In genomic region chr8:11312349-11313175, GRCm38 (mm10) we compare ENCODE assay signal across 8 mouse cellular contexts. TPM values are rescaled to one million over a fixed set of nuclear protein-coding genes. Genes with fewer than 3 reads are reported as not detected.
DNase-seq lines count a peak whose midpoint lies in the region; ATAC-seq and TF ChIP-seq lines count a peak whose summit lies in the region.

Gene Col4a2 (plus strand): TSS chr8:11312805.
Gene Col4a1 (minus strand): TSS chr8:11312826.

- DNase-seq in cerebellum, postnatal 25 days, result peak; percentile 16 to 35
- DNase-seq in cerebellum, adult 11 months, result no peak
- DNase-seq in heart, embryonic 10.5 days (ENCODE audit: low spot score), result peak; percentile 85

- no peaks in the 10 kb centered on the region for H3K27me3 ChIP-seq in heart, embryonic 10.5 days (ENCODE audit: insufficient read depth, poor library complexity, severe bottlenecking)
- no peaks in the 10 kb centered on the region for H3K27me3 ChIP-seq in kidney, embryonic 14.5 days (ENCODE audit: control insufficient read depth, insufficient read depth, low read length)
- 0 out of 2 replicates have a peak, but pooled peaks cover 6% of the 10 kb centered on the region for H3K27me3 ChIP-seq in limb, embryonic 13.5 days
- H3K27me3 ChIP-seq in midbrain, embryonic 16.5 days (ENCODE audit: control insufficient read depth, insufficient read depth, low read depth, low read length), result peaks cover 29% of the 10 kb centered on the region
- H3K27me3 ChIP-seq in testis, adult 2 months (ENCODE audit: control insufficient read depth, insufficient read depth, low read length), result no peaks in the 10 kb centered on the region

- peak; percentile 85 for TF ChIP-seq POLR2A in embryonic fibroblast, embryonic 13.5 days (IDR thresholded peaks at IDR 0.05; ENCODE audit: low read depth, low read length)
- TF ChIP-seq POLR2A in testis, adult 2 months (IDR thresholded peaks at IDR 0.05; ENCODE audit: control insufficient read depth, low read depth, low read length), result 0 out of 2 replicates have a peak, but pooled peaks have one; percentile 32

- H3K9me3 ChIP-seq in heart, embryonic 10.5 days, result no peaks in the 10 kb centered on the region
- H3K9me3 ChIP-seq in kidney, embryonic 14.5 days (ENCODE audit: control insufficient read depth, low read length), result no peaks in the 10 kb centered on the region
- no peaks in the 10 kb centered on the region for H3K9me3 ChIP-seq in limb, embryonic 13.5 days
- no peaks in the 10 kb centered on the region for H3K9me3 ChIP-seq in midbrain, embryonic 16.5 days (replicated peaks; ENCODE audit: control insufficient read depth, low read length, poor library complexity, severe bottlenecking)

- peak within 1 kb of the TSS; percentile 72 for H3K4me3 ChIP-seq in embryonic fibroblast, embryonic 13.5 days (ENCODE audit: insufficient read depth, low read length)
- H3K4me3 ChIP-seq in heart, embryonic 10.5 days, result peak within 1 kb of the TSS; percentile 88
- peak within 1 kb of the TSS; percentile 87 for H3K4me3 ChIP-seq in kidney, embryonic 14.5 days (ENCODE audit: low read length)
- H3K4me3 ChIP-seq in limb, embryonic 13.5 days, result peak within 1 kb of the TSS; percentile 77
- H3K4me3 ChIP-seq in midbrain, embryonic 16.5 days (ENCODE audit: low read depth, low read length), result peak within 1 kb of the TSS; percentile 67
- peak within 1 kb of the TSS; percentile 52 for H3K4me3 ChIP-seq in testis, adult 2 months (ENCODE audit: control insufficient read depth, low read depth, low read length)

- peaks cover 11% of the 10 kb centered on the region; the same call in 1 of the 2 replicates for H3K4me1 ChIP-seq in embryonic fibroblast, embryonic 13.5 days (ENCODE audit: control insufficient read depth, insufficient read depth, low read length)
- peaks cover 86% of the 10 kb centered on the region for H3K4me1 ChIP-seq in heart, embryonic 10.5 days
- H3K4me1 ChIP-seq in kidney, embryonic 14.5 days (ENCODE audit: control insufficient read depth, insufficient read depth, low read length), result peaks cover 44% of the 10 kb centered on the region
- peaks cover 44% of the 10 kb centered on the region for H3K4me1 ChIP-seq in limb, embryonic 13.5 days
- peaks cover 12% of the 10 kb centered on the region; the same call in 1 of the 2 replicates for H3K4me1 ChIP-seq in midbrain, embryonic 16.5 days (ENCODE audit: control insufficient read depth, insufficient read depth, low read length)
- peaks cover 13% of the 10 kb centered on the region for H3K4me1 ChIP-seq in testis, adult 2 months (ENCODE audit: control insufficient read depth, insufficient read depth, low read length)

- H3K27ac ChIP-seq in embryonic fibroblast, embryonic 13.5 days (ENCODE audit: insufficient read depth, low read length), result peak within 1 kb of the TSS; percentile 44
- H3K27ac ChIP-seq in heart, embryonic 10.5 days, result peak within 1 kb of the TSS; percentile 98
- H3K27ac ChIP-seq in kidney, embryonic 14.5 days (ENCODE audit: low read depth, low read length), result peak within 1 kb of the TSS; percentile 89
- H3K27ac ChIP-seq in limb, embryonic 13.5 days, result peak within 1 kb of the TSS; percentile 85
- H3K27ac ChIP-seq in midbrain, embryonic 16.5 days (ENCODE audit: low read length), result peak within 1 kb of the TSS; percentile 67
- H3K27ac ChIP-seq in testis, adult 2 months (ENCODE audit: control insufficient read depth, insufficient read depth, low read depth, low read length), result peak within 1 kb of the TSS; percentile 30

- under 1% methylated on average over 77 of the region's 87 CpGs for WGBS in heart, embryonic 10.5 days
- under 1% methylated on average over 67 of the region's 87 CpGs for WGBS in kidney, embryonic 14.5 days
- under 1% methylated on average over 72 of the region's 87 CpGs for WGBS in limb, embryonic 13.5 days
- under 1% methylated on average over 80 of the region's 87 CpGs for WGBS in midbrain, embryonic 16.5 days

- H3K9ac ChIP-seq in kidney, embryonic 14.5 days (ENCODE audit: low read depth, low read length), result peak within 1 kb of the TSS; percentile 95
- H3K9ac ChIP-seq in limb, embryonic 13.5 days, result peak within 1 kb of the TSS; percentile 92
- H3K9ac ChIP-seq in midbrain, embryonic 16.5 days (ENCODE audit: low read depth, low read length), result peak within 1 kb of the TSS; percentile 77

- no peak for TF ChIP-seq CTCF in embryonic fibroblast, embryonic 13.5 days (IDR thresholded peaks at IDR 0.05; ENCODE audit: borderline replicate concordance, insufficient read depth, low read length)
- no peak for TF ChIP-seq CTCF in testis, adult 2 months (IDR thresholded peaks at IDR 0.05; ENCODE audit: control insufficient read depth, insufficient read depth, insufficient replicate concordance, low read depth, low read length)

- peak; percentile 79 for ATAC-seq in kidney, embryonic 14.5 days (ENCODE audit: low FRiP score, low TSS enrichment)
- ATAC-seq in limb, embryonic 13.5 days (ENCODE audit: low FRiP score, low read depth), result peak; percentile 80
- ATAC-seq in midbrain, embryonic 16.5 days, result peak; percentile 55

- peaks cover 14% of the 10 kb centered on the region; the same call in 1 of the 2 replicates for H3K36me3 ChIP-seq in heart, embryonic 10.5 days
- peaks cover 10% of the 10 kb centered on the region for H3K36me3 ChIP-seq in kidney, embryonic 14.5 days (ENCODE audit: control insufficient read depth, insufficient read depth, low read length)
- H3K36me3 ChIP-seq in limb, embryonic 13.5 days, result 0 out of 2 replicates have a peak, but pooled peaks cover 3% of the 10 kb centered on the region
- H3K36me3 ChIP-seq in midbrain, embryonic 16.5 days (ENCODE audit: control insufficient read depth, insufficient read depth, low read length), result no peaks in the 10 kb centered on the region
- no peaks in the 10 kb centered on the region for H3K36me3 ChIP-seq in testis, adult 2 months (ENCODE audit: control insufficient read depth, insufficient read depth, low read length)

- H3K4me2 ChIP-seq in kidney, embryonic 14.5 days (replicated peaks; ENCODE audit: low read depth, low read length), result peak within 1 kb of the TSS; percentile 82
- H3K4me2 ChIP-seq in limb, embryonic 13.5 days (replicated peaks), result peak within 1 kb of the TSS; percentile 93
- peak within 1 kb of the TSS; percentile 92 for H3K4me2 ChIP-seq in midbrain, embryonic 16.5 days (ENCODE audit: low read length)

RNA-seq across cellular contexts. Expression of gene Col4a2, which starts in this region (rescaled TPM):
- 282 and 415 TPM in 2 replicates for polyA plus RNA-seq in embryonic fibroblast, embryonic 13.5 days (2011; ENCODE audit: insufficient read length, low read depth, missing spikeins)
- polyA plus RNA-seq in heart, embryonic 10.5 days (2016; fragmentation: Nextera tagmentation; extraction: Ambion mirVana), result 54.9 and 97.0 TPM in 2 replicates
- polyA plus RNA-seq in kidney, embryonic 14.5 days (2014; fragmentation: Nextera tagmentation; extraction: Ambion mirVana), result 45.1 and 82.2 TPM in 2 replicates
- 52.1 and 56.3 TPM in 2 replicates for polyA plus RNA-seq in limb, embryonic 13.5 days (2015; fragmentation: Nextera tagmentation; extraction: Ambion mirVana)
- 33.8 and 37.8 TPM in 2 replicates for polyA plus RNA-seq in midbrain, embryonic 16.5 days (2015; fragmentation: Nextera tagmentation; extraction: Ambion mirVana)
- polyA plus RNA-seq in testis, adult 2 months (2012; rRNA removed), result 8.4 and 9.0 TPM in 2 replicates

RNA-seq across cellular contexts. Expression of gene Col4a1, which starts in this region (rescaled TPM):
- 757 and 1,094 TPM in 2 replicates for polyA plus RNA-seq in embryonic fibroblast, embryonic 13.5 days (2011; ENCODE audit: insufficient read length, low read depth, missing spikeins)
- 143 and 257 TPM in 2 replicates for polyA plus RNA-seq in heart, embryonic 10.5 days (2016; fragmentation: Nextera tagmentation; extraction: Ambion mirVana)
- polyA plus RNA-seq in kidney, embryonic 14.5 days (2014; fragmentation: Nextera tagmentation; extraction: Ambion mirVana), result 169 and 322 TPM in 2 replicates
- 113 and 115 TPM in 2 replicates for polyA plus RNA-seq in limb, embryonic 13.5 days (2015; fragmentation: Nextera tagmentation; extraction: Ambion mirVana)
- 73.6 and 83.1 TPM in 2 replicates for polyA plus RNA-seq in midbrain, embryonic 16.5 days (2015; fragmentation: Nextera tagmentation; extraction: Ambion mirVana)
- 17.8 and 18.8 TPM in 2 replicates for polyA plus RNA-seq in testis, adult 2 months (2012; rRNA removed)

Comparison
In these comparisons a context has a peak if more than half of its experiments do, and no peak if none do; other contexts are left out.
1. H3K27ac ChIP-seq: peak in every context shown above with its lines; median percentile 98 in heart, embryonic 10.5 days; 89 in kidney, embryonic 14.5 days; 85 in limb, embryonic 13.5 days; 67 in midbrain, embryonic 16.5 days; 44 in embryonic fibroblast, embryonic 13.5 days; 30 in testis, adult 2 months.